Comparison of ENCODE assay signal across 13 mouse cellular contexts in the genomic region with DNA sequence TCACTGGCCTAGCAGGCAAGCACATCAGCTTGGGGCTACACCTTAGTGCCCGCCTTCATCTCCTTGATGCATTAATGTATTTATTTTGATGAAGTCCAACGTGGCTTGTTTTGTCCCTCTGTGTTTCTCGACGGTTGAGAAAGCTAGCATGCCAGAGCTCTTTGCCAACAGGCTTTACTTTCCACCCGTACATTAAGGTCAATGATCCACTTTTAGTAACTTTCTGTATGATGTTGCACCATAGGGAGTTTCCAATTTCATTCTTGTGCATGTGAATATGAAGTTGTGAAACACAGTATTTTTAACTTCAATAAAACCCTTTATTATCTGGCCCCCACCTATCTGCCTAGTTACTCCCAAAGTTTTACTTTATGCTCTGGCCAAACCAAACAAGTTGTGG.
"Had no signal": no experiment of that assay in that cellular context is flagged by ENCODE, and none has a peak within 500 bp of the region (broad histone marks: within the 10 kb centered on the region; RNA-seq: fewer than 3 reads in every experiment).

No protein-coding gene starts in this region.

- H3K4me2 ChIP-seq: kidney, embryonic 15.5 days; liver, embryonic 11.5 days; liver, embryonic 15.5 days; midbrain, embryonic 12.5 days had no signal

- H3K27me3 ChIP-seq: kidney, embryonic 15.5 days; liver, embryonic 15.5 days; midbrain, embryonic 12.5 days had no signal

- H3K9me3 ChIP-seq: kidney, embryonic 15.5 days; liver, embryonic 15.5 days; midbrain, embryonic 12.5 days had no signal

- DNase-seq: kidney, postnatal 14 days; left cerebral cortex, postnatal 4 days; lung, adult 2 months; lung, postnatal 14 days; right cerebral cortex, adult 18-20 months; right cerebral cortex, postnatal 25 days; thymus, postnatal 4 days had no signal

- H3K9ac ChIP-seq: kidney, embryonic 15.5 days; liver, embryonic 15.5 days; midbrain, embryonic 12.5 days had no signal

- H3K27ac ChIP-seq: kidney, embryonic 15.5 days; liver, embryonic 15.5 days; macrophage; midbrain, embryonic 12.5 days had no signal

- H3K4me3 ChIP-seq: kidney, embryonic 15.5 days; liver, embryonic 15.5 days; midbrain, embryonic 12.5 days had no signal

- H3K36me3 ChIP-seq: kidney, embryonic 15.5 days; liver, embryonic 15.5 days; midbrain, embryonic 12.5 days had no signal

- ATAC-seq: midbrain, embryonic 16.5 days had no signal
